Mouse (Mus musculus) cortical plate, adult 2 months (tissue): ENCODE measurements around the gene Adam8. TPM values are rescaled to one million over a fixed set of nuclear protein-coding genes. Genes with fewer than 3 reads are reported as not detected.

ENCODE experiments used
- H3K27ac ChIP-seq: fragments of 200-500 bp; 2 replicates; pipeline ENCODE4 v1.5.1; 2012; ENCODE audit warnings: low read length, control low read depth, inconsistent platforms; ENCODE audit not compliant: insufficient read depth
- H3K4me1 ChIP-seq: fragments of 200-500 bp; 2 replicates; pipeline ENCODE4 v1.6.1; 2011; ENCODE audit warnings: low read length; ENCODE audit not compliant: control insufficient read depth, insufficient read depth
- H3K4me3 ChIP-seq: fragments of 200-500 bp; 2 replicates; pipeline ENCODE4 v1.5.1; 2011; ENCODE audit warnings: mild to moderate bottlenecking, low read length, control low read depth; ENCODE audit not compliant: insufficient read depth
- CTCF ChIP-seq: fragments of 200-500 bp; IDR thresholded peaks from 2 replicates; pipeline ENCODE4 v1.5.1; 2011; ENCODE audit warnings: mild to moderate bottlenecking, control low read depth, low read length; ENCODE audit not compliant: insufficient read depth; ENCODE audit errors: extremely low read depth
- POLR2A ChIP-seq: fragments of 200-500 bp; IDR thresholded peaks from 2 replicates; pipeline ENCODE4 v1.6.1; 2011; ENCODE audit warnings: mild to moderate bottlenecking, low read length, control low read depth; ENCODE audit not compliant: insufficient read depth; ENCODE audit errors: extremely low read depth
- polyA plus RNA-seq: library from polyadenylated mRNA; depleted of rRNA; stranded (reverse); fragments of >200 nt; gene quantifications from 2 replicates; pipeline ENCODE4 v1.2.3, GENCODE M21; 2012

The Adam8 gene
- polyA plus RNA-seq, 1 experiment = 6.2 TPM

- Histone ChIP-seq H3K4me1 (no peaks in the 10 kb centered on the region), H3K27ac (no peak overlapping the region)
- TF ChIP-seq POLR2A = no peak
- no peak for TF ChIP-seq CTCF
Observed at GRCm38 (mm10) chr7:139982058-139982457, 10.3 kb downstream of the Adam8 start.

GRCm38 (mm10) chr7:139980778-139981177 lies 11.6 kb downstream of the Adam8 start:
- TF ChIP-seq CTCF (no peak), POLR2A (no peak)
- Histone ChIP-seq H3K27ac (no peak overlapping the region), H3K4me1 (no peaks in the 10 kb centered on the region), H3K4me3 (no peak overlapping the region)

More at GRCm38 (mm10) chr7:139982058-139982457, 10.3 kb downstream of the Adam8 start:
- H3K4me3 ChIP-seq = no peak overlapping the region

- Histone ChIP-seq H3K27ac (no peak overlapping the region), H3K4me1 (no peaks in the 10 kb centered on the region), H3K4me3 (peak overlapping the region; percentile 23)
- TF ChIP-seq POLR2A (no peak), CTCF (no peak)
Observed at GRCm38 (mm10) chr7:139979011-139979719, 13.2 kb downstream of the Adam8 start.

- no peaks in the 10 kb centered on the region for H3K4me1 ChIP-seq
- peak within 1 kb of the TSS; percentile 1; the same call in 1 of the 2 replicates for H3K27ac ChIP-seq
- peak within 1 kb of the TSS; percentile 23 for H3K4me3 ChIP-seq
- TF ChIP-seq POLR2A = peak; percentile 85; the same call in 1 of the 2 replicates
- no peak for TF ChIP-seq CTCF
Observed at GRCm38 (mm10) chr7:139978278-139978892, 14.0 kb downstream of the Adam8 start, which contains the start of gene 6430531B16Rik. Gene 6430531B16Rik, minus strand, starts transcription at chr7:139978755.

GRCm38 (mm10) chr7:139975471-139975870 lies 16.9 kb downstream of the Adam8 start:
- Histone ChIP-seq H3K27ac (no peak overlapping the region), H3K4me3 (no peak overlapping the region), H3K4me1 (no peaks in the 10 kb centered on the region)
- TF ChIP-seq POLR2A = no peak
- no peak for TF ChIP-seq CTCF

- Histone ChIP-seq H3K4me1 (no peaks in the 10 kb centered on the region), H3K27ac (no peak overlapping the region), H3K4me3 (no peak overlapping the region)
- TF ChIP-seq POLR2A (no peak), CTCF (no peak)
Observed at GRCm38 (mm10) chr7:139974307-139974706, 18.1 kb downstream of the Adam8 start.

GRCm38 (mm10) chr7:139972923-139973331 lies 19.4 kb downstream of the Adam8 start:
- Histone ChIP-seq H3K27ac (no peak overlapping the region), H3K4me1 (no peaks in the 10 kb centered on the region), H3K4me3 (no peak overlapping the region)
- TF ChIP-seq CTCF = no peak
- no peak for TF ChIP-seq POLR2A

GRCm38 (mm10) chr7:139971436-139971835 lies 20.9 kb downstream of the Adam8 start:
- H3K4me1 ChIP-seq = no peaks in the 10 kb centered on the region
- H3K27ac ChIP-seq = no peak overlapping the region
- no peak overlapping the region for H3K4me3 ChIP-seq
- TF ChIP-seq POLR2A = no peak
- no peak for TF ChIP-seq CTCF

GRCm38 (mm10) chr7:139970979-139971378 lies 21.4 kb downstream of the Adam8 start:
- no peak for TF ChIP-seq POLR2A
- TF ChIP-seq CTCF = no peak
- no peak overlapping the region for H3K27ac ChIP-seq
- H3K4me3 ChIP-seq = no peak overlapping the region
- no peaks in the 10 kb centered on the region for H3K4me1 ChIP-seq

GRCm38 (mm10) chr7:139970216-139970919 lies 22.0 kb downstream of the Adam8 start:
- no peaks in the 10 kb centered on the region for H3K4me1 ChIP-seq
- H3K27ac ChIP-seq = no peak overlapping the region
- H3K4me3 ChIP-seq = no peak overlapping the region
- TF ChIP-seq POLR2A (no peak), CTCF (no peak)
